Mouse (Mus musculus) lung, embryonic 16.5 days (tissue): ENCODE data around the gene Nanos3. TPM values are rescaled to one million over a fixed set of nuclear protein-coding genes. Genes with fewer than 3 reads are reported as not detected.

Source experiments
- ATAC-seq: fragments of 200-750 bp; cut with Nextera tagmentation; 2 replicates; pipeline ENCODE4 v1.8.0; 2017; ENCODE audit warnings: low read depth, mild to moderate bottlenecking, moderate library complexity
- H3K27ac ChIP-seq: fragments of 300-500 bp; sonication (generic); 2 replicates; pipeline ENCODE4 v1.5.1; 2014; ENCODE audit warnings: mild to moderate bottlenecking, control low read depth, low read length
- H3K27me3 ChIP-seq: fragments of 300-500 bp; sonication (generic); 2 replicates; pipeline ENCODE4 v1.6.1; 2014; ENCODE audit warnings: low read depth, low read length, mixed read lengths; ENCODE audit not compliant: control insufficient read depth, insufficient read depth
- H3K36me3 ChIP-seq: fragments of 300-500 bp; sonication (generic); 2 replicates; pipeline ENCODE4 v1.6.1; 2014; ENCODE audit warnings: low read length; ENCODE audit not compliant: control insufficient read depth, insufficient read depth
- H3K4me1 ChIP-seq: fragments of 300-500 bp; sonication (generic); replicated peaks from 2 replicates; pipeline ENCODE4 v1.6.1; 2014; ENCODE audit warnings: low read length, mixed read lengths; ENCODE audit not compliant: control insufficient read depth, insufficient read depth
- H3K4me2 ChIP-seq: fragments of 300-500 bp; sonication (generic); 2 replicates; pipeline ENCODE4 v1.6.1; 2014; ENCODE audit warnings: low read depth, low read length, control low read depth
- H3K4me3 ChIP-seq: fragments of 300-500 bp; sonication (generic); 2 replicates; pipeline ENCODE4 v1.5.1; 2014; ENCODE audit warnings: mild to moderate bottlenecking, low read length, control low read depth
- H3K9ac ChIP-seq: fragments of 300-500 bp; sonication (generic); 2 replicates; pipeline ENCODE4 v1.6.1; 2014; ENCODE audit warnings: low read length, control low read depth
- H3K9me3 ChIP-seq: fragments of 300-500 bp; sonication (generic); 2 replicates; pipeline ENCODE4 v1.6.1; 2016; ENCODE audit warnings: low read length; ENCODE audit not compliant: control insufficient read depth
- WGBS: fragments of 180-500 bp; shearing (Covaris S2); extraction: QIAGEN DNeasy Blood & Tissue Kit; methylation state at CpG from one replicate; pipeline ENCODE4 v1.1.7; 2014; 5-methylcytosine and 5-hydroxymethylcytosine counted together
- polyA plus RNA-seq: library from polyadenylated mRNA; unstranded; fragments of >200 nt; fragmentation: Nextera tagmentation; extraction: Ambion mirVana; gene quantifications from 2 replicates; pipeline ENCODE4 v1.2.1, GENCODE M21; 2015

Gene Nanos3
- polyA plus RNA-seq = 1.2 and 3.5 TPM in 2 replicates

DNA sequence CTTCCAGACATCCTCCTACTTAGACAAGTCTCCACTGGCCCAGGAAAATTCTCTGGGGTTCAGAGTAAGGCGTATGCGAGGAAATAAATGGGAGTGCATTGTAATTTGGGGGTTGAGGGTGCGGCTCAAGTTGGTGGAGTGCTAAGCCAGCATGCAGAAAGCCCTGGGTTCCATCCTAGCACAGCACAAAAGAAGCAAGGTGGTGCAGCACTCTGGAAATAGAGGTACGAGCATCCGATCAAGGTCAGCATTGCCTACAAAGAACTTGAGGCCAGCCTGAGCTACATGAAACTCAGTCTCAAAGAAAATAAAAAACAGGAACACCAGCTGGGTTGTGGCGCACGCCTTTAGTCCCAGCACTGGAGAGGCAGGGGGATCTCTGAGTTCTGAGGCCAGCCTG is at the start of gene Nanos3:
Gene Nanos3 (minus strand): TSS at position 101 of the 400 bp plus-strand sequence.
- Histone ChIP-seq H3K4me1 (peaks cover 35% of the 10 kb centered on the region), H3K27me3 (no peaks in the 10 kb centered on the region), H3K36me3 (no peaks in the 10 kb centered on the region), H3K9me3 (peaks cover 2% of the 10 kb centered on the region; the same call in 1 of the 2 replicates), H3K4me3 (peak within 1 kb of the TSS; percentile 84), H3K27ac (peak within 1 kb of the TSS; percentile 88), H3K4me2 (peak within 1 kb of the TSS; percentile 90), H3K9ac (peak within 1 kb of the TSS; percentile 96)
- ATAC-seq = no peak
- WGBS = 95% methylated on average over 7 of the region's 7 CpGs

DNA sequence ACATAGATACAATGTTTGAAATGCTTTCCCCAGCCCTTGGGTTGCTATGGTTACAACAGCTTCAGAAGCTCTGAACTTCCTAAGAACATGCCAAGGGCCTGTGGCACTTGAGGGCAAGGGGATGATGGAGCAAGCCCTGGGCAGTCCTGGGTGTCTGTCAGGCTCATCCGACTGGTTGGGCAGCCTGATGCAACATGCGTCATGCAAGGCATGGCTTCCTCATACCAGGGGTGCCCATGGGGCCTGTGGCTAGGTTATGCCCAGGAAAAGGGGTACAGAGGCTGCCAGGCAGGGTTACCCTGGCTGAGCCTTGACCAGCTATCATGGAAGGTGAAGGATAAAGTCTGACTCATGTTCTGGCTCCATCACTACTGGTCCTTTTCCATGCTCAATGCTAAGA is 48.0 kb upstream of the Nanos3 start:
- no peak overlapping the region for H3K9ac ChIP-seq

DNA sequence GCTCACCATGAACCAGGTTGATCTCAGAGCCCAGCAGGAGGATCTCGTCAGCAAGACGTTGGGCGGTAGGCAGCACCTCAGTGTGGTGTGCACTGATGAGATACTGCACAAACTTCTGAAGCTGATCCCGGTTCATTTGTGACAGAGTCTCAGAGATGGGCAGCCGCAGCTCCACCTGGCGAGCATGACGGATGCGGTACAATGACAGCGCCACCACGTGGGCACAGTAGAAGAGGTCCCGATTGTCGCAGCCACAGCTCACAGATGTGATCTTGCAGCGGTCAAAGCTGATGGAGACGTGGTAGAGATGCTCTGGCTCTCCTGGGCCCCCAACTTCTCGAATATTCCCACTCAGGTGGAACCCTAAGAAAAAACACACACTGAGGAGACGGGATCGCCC is 45.7 kb upstream of the Nanos3 start:
- no peak overlapping the region for H3K4me3 ChIP-seq
- no peak for ATAC-seq
- no peak overlapping the region for H3K9ac ChIP-seq
- H3K27ac ChIP-seq = no peak overlapping the region
- no peak overlapping the region for H3K4me2 ChIP-seq
- H3K9me3 ChIP-seq = no peaks in the 10 kb centered on the region
- H3K27me3 ChIP-seq = no peaks in the 10 kb centered on the region
- 76% methylated on average over 17 of the region's 17 CpGs for WGBS
- H3K4me1 ChIP-seq = peaks cover 5% of the 10 kb centered on the region
- peaks cover 46% of the 10 kb centered on the region for H3K36me3 ChIP-seq

More for the DNA sequence above, 48.0 kb upstream of the Nanos3 start:
- no peak overlapping the region for H3K4me3 ChIP-seq
- peaks cover 11% of the 10 kb centered on the region for H3K4me1 ChIP-seq
- H3K9me3 ChIP-seq = no peaks in the 10 kb centered on the region
- H3K4me2 ChIP-seq = no peak overlapping the region
- WGBS = 72% methylated on average over 2 of the region's 2 CpGs
- H3K36me3 ChIP-seq = peaks cover 27% of the 10 kb centered on the region
- ATAC-seq = no peak
- H3K27me3 ChIP-seq = no peaks in the 10 kb centered on the region
- H3K27ac ChIP-seq = no peak overlapping the region

DNA sequence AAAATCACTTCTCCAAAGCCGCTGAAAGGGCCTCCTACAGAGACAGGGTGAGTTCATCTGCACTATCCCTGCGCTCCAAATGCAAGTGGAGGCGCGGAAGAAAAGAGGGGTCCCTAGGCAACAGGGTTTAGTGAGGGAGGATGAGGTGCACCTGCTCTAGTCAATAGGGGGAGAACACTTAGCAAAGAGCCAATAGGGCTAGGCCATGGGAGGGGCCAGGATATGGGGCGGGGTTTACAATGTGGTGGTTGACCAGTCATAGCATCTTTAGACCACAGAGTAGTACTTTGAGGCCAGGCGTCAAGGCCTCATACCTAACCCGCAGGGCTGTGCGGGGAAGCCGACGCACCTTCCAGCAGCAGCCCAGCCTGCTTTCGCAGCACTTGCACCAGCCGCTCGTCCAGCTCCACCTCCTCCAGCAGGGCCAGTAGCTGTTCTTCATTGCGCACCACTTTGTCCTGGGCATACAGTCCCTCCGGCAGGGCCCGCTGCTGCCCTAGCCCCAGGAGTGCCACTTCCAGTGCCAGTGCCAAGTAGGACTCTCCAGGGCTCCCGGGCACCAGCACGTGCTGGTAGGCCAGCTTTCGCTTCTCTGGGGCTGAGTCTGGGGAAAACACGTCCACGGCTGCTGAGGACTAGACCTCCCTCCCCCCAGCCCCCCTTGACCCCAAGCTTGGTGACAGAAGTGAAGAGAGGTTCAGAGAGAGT is 38.5 kb upstream of the Nanos3 start:
- no peaks in the 10 kb centered on the region for H3K9me3 ChIP-seq
- no peaks in the 10 kb centered on the region for H3K4me1 ChIP-seq
- H3K27ac ChIP-seq = no peak overlapping the region
- H3K4me3 ChIP-seq = no peak overlapping the region
- 81% methylated on average over 21 of the region's 21 CpGs for WGBS
- H3K9ac ChIP-seq = no peak overlapping the region
- peaks cover 49% of the 10 kb centered on the region for H3K36me3 ChIP-seq
- ATAC-seq = no peak
- H3K27me3 ChIP-seq = no peaks in the 10 kb centered on the region
- H3K4me2 ChIP-seq = no peak overlapping the region

DNA sequence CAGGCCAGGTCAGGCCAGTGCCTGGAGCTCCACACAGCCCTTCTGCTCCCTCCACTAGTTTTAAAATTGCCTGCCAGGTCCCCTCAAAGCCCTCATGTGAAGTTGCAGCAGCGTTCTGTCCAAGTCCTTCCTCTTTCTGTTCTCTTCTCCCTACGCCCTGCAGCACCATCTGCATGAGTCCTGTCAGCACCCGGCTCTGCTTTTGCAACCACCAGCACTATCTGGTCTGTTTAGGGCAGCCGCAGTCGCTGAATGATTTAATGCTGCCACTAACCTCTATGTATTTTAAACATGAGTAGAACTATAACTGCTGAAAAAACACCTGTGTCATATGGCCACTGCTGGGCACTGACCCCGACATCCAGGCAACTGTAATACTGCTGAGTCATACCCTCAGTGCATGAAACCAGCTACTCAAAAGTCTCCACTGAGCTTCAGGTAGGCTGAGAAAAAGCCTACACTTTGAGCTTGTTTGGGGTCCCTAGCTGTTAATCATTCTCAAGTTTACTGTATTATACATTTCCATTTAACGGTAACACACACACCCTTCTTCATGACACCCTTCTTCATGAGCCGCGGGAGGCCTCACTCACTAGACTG is 37.6 kb upstream of the Nanos3 start:
- peaks cover 51% of the 10 kb centered on the region for H3K36me3 ChIP-seq
- no peak overlapping the region for H3K4me3 ChIP-seq
- no peaks in the 10 kb centered on the region for H3K27me3 ChIP-seq
- H3K4me1 ChIP-seq = no peaks in the 10 kb centered on the region
- no peaks in the 10 kb centered on the region for H3K9me3 ChIP-seq
- H3K27ac ChIP-seq = no peak overlapping the region
- no peak for ATAC-seq
- H3K9ac ChIP-seq = no peak overlapping the region
- WGBS = 88% methylated on average over 9 of the region's 9 CpGs
- no peak overlapping the region for H3K4me2 ChIP-seq

DNA sequence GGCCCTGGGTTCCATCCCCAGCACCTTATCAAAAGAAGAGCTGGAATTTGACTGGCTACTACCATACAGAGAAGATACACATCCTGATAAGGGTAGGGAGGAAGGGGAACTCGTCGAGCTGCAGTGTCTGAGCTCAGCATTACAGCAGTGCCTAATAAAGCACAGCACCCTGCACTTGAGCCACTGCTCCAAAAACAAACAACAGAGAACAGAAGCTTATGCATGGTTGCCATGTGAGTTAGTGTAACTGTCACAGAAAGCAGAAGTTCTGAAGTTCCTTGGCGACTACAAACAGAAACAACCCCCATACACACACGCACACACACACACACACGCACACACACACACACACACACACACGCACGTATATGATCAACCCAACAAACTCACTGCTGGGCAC is 35.1 kb upstream of the Nanos3 start:
- Histone ChIP-seq H3K36me3 (peaks cover 48% of the 10 kb centered on the region), H3K4me3 (no peak overlapping the region), H3K9me3 (no peaks in the 10 kb centered on the region), H3K9ac (no peak overlapping the region), H3K4me2 (no peak overlapping the region), H3K4me1 (no peaks in the 10 kb centered on the region), H3K27me3 (no peaks in the 10 kb centered on the region), H3K27ac (no peak overlapping the region)
- no peak for ATAC-seq
- WGBS = 75% methylated on average over 7 of the region's 7 CpGs

DNA sequence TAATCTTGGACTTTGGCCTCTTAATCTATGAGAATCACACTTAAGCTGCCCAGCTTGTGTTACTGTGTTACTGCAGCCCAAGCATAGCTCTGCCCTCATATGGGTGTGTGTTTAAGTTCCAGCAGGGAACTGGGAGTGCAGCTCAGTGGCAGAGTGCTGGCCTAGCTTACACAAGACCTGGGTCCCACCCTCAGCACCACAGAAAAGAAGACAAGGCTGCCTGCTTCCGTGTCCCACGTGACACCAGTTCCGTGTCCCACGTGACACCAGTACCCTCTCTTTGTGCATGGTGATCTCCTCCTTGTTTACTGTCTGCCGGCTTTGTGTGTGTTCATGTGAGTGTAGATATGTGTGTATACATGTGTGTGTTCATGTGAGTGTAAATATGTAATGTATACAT is 33.1 kb upstream of the Nanos3 start:
- H3K36me3 ChIP-seq = peaks cover 44% of the 10 kb centered on the region
- WGBS = 90% methylated on average over 5 of the region's 5 CpGs
- no peak overlapping the region for H3K27ac ChIP-seq
- no peaks in the 10 kb centered on the region for H3K9me3 ChIP-seq
- no peak overlapping the region for H3K9ac ChIP-seq
- H3K4me3 ChIP-seq = no peak overlapping the region
- ATAC-seq = no peak
- no peaks in the 10 kb centered on the region for H3K4me1 ChIP-seq
- no peaks in the 10 kb centered on the region for H3K27me3 ChIP-seq
- H3K4me2 ChIP-seq = no peak overlapping the region

DNA sequence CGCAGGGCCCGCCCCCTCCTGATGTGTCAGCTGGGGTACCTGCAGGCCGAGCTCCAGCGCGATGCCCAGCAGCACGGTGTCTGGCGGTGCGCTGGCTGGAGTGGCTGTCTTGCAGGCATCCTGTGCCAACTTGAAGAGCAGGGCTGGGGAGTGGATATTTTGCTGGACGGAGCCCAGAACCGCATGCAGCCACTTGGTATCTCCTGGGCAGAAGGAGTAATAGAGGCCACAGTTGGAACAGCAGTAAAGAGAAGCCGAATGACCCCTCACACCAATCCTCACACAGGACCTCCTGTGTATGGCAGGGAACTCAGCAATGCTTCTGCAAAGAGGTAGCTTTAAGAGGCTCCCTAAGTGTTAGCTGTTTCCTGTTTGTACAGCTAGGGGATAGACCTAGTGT is 32.2 kb upstream of the Nanos3 start:
- peaks cover 48% of the 10 kb centered on the region for H3K36me3 ChIP-seq
- no peak for ATAC-seq

DNA sequence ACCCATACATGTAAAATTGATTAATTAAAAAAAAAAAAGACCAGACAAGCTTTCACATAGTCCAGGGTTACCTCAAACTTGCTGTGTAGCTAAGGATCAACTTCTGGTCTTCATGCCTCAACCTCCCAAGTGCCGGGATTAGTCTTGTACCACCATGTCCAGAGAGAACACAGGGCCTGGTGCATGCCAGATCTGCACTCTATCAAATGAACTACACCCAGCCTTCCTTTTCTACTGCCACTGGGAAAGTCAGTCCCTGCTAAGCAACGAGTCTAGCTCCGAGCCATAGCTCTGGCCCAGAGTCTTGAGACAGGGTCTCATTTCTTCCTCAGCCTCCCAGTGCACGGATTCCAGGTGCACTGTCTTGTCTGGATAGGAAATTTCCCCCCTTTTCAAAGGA is 28.3 kb upstream of the Nanos3 start:
- peaks cover 50% of the 10 kb centered on the region for H3K36me3 ChIP-seq
- H3K9ac ChIP-seq = no peak overlapping the region
- H3K9me3 ChIP-seq = no peaks in the 10 kb centered on the region
- H3K27me3 ChIP-seq = no peaks in the 10 kb centered on the region
- no peak overlapping the region for H3K4me2 ChIP-seq
- H3K4me3 ChIP-seq = no peak overlapping the region
- no peak for ATAC-seq
- peaks cover 4% of the 10 kb centered on the region for H3K4me1 ChIP-seq
- WGBS = 90% methylated on average over 4 of the region's 4 CpGs
- H3K27ac ChIP-seq = no peak overlapping the region

More for the DNA sequence above, 32.2 kb upstream of the Nanos3 start:
- H3K4me1 ChIP-seq = no peaks in the 10 kb centered on the region
- H3K27ac ChIP-seq = no peak overlapping the region
- 91% methylated on average over 11 of the region's 11 CpGs for WGBS
- no peak overlapping the region for H3K4me2 ChIP-seq
- H3K9me3 ChIP-seq = no peaks in the 10 kb centered on the region
- H3K4me3 ChIP-seq = no peak overlapping the region
- H3K9ac ChIP-seq = no peak overlapping the region
- H3K27me3 ChIP-seq = no peaks in the 10 kb centered on the region
